Mouse (Mus musculus) MN1 (cell line): ENCODE results near the gene Hmgcs2.

Source experiments
- DNase-seq: peaks from one replicate; pipeline ENCODE4 v3.0.0-alpha.2; 2016; ENCODE audit warnings: low spot score

The Hmgcs2 gene

GRCm38 (mm10) chr3:98280204-98280932 lies at the start of gene Hmgcs2:
Hmgcs2 (plus strand) TSS chr3:98280435.
- no peak for DNase-seq

GRCm38 (mm10) chr3:98233504-98233903 lies 46.7 kb upstream of the Hmgcs2 start:
- no peak for DNase-seq

GRCm38 (mm10) chr3:98236266-98236665 lies 44.0 kb upstream of the Hmgcs2 start:
- no peak for DNase-seq

- no peak for DNase-seq
These were observed 43.0 kb upstream of the Hmgcs2 start for GRCm38 (mm10) chr3:98237240-98237639.

GRCm38 (mm10) chr3:98238150-98238549 lies 42.1 kb upstream of the Hmgcs2 start:
- DNase-seq: no peak

- no peak for DNase-seq
These were observed 38.2 kb upstream of the Hmgcs2 start for GRCm38 (mm10) chr3:98242051-98242450.

- no peak for DNase-seq
These were observed 37.7 kb upstream of the Hmgcs2 start for GRCm38 (mm10) chr3:98242458-98243037.

- DNase-seq: no peak
These were observed 34.3 kb upstream of the Hmgcs2 start for GRCm38 (mm10) chr3:98245892-98246291.

GRCm38 (mm10) chr3:98246985-98247751 lies 33.1 kb upstream of the Hmgcs2 start:
- no peak for DNase-seq

- DNase-seq: no peak
These were observed 30.9 kb upstream of the Hmgcs2 start for GRCm38 (mm10) chr3:98249378-98249777.

- no peak for DNase-seq
These were observed 30.3 kb upstream of the Hmgcs2 start for GRCm38 (mm10) chr3:98249833-98250448.

GRCm38 (mm10) chr3:98254059-98254458 lies 26.2 kb upstream of the Hmgcs2 start:
- DNase-seq: no peak

- no peak for DNase-seq
These were observed 25.3 kb upstream of the Hmgcs2 start for GRCm38 (mm10) chr3:98254656-98255583.

- no peak for DNase-seq
These were observed 21.5 kb upstream of the Hmgcs2 start for GRCm38 (mm10) chr3:98258723-98259122.

GRCm38 (mm10) chr3:98259271-98259751 lies 20.9 kb upstream of the Hmgcs2 start:
- DNase-seq: no peak

- no peak for DNase-seq
These were observed 19.7 kb upstream of the Hmgcs2 start for GRCm38 (mm10) chr3:98260534-98260933.

- DNase-seq: no peak
These were observed 18.8 kb upstream of the Hmgcs2 start for GRCm38 (mm10) chr3:98261415-98261814.

GRCm38 (mm10) chr3:98262133-98262532 lies 18.1 kb upstream of the Hmgcs2 start:
- no peak for DNase-seq

- DNase-seq: peak; percentile 71
These were observed 13.0 kb upstream of the Hmgcs2 start for GRCm38 (mm10) chr3:98267249-98267651.

- DNase-seq: no peak
These were observed 6.4 kb upstream of the Hmgcs2 start for GRCm38 (mm10) chr3:98273623-98274398.

GRCm38 (mm10) chr3:98279682-98280081 lies 553 bp upstream of the Hmgcs2 start:
- no peak for DNase-seq
